Mouse (Mus musculus): Measurements from ENCODE around the gene Gm11214.

DNA sequence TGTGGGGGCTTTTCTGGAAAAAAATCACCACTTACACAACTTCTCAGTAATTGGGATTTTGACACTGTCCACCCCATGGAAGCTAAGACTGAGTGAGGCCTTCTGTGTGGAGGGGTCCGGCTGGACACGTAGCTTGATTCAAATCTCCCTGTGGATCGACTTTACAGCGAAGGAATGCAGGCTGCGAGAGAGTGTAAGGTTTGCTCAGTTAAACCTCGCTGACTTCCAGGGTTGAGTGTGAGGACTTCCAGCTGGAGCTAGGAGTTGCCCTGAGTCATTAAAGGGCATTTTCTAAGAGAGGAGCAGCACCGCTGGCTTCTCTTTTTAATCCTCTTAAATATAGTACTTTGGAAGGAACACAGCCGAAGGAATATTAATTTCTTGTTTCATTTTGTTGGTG lies 24.2 kb upstream of the Gm11214 start:
- TF ChIP-seq CTCF (IDR thresholded peaks at IDR 0.05; ENCODE audit: low read depth) (no peak), EP300 (IDR thresholded peaks at IDR 0.05; ENCODE audit: low read depth) (no peak)
